In genomic region chr2:164803201-164803920, GRCm38 (mm10) we compare ENCODE assay signal across 8 mouse cellular contexts. TPM values are rescaled to one million over a fixed set of nuclear protein-coding genes. Genes with fewer than 3 reads are reported as not detected.
DNase-seq lines count a peak whose midpoint lies in the region; ATAC-seq and TF ChIP-seq lines count a peak whose summit lies in the region.

No protein-coding gene starts in this region.

- 86% methylated on average over 16 of the region's 16 CpGs for WGBS in embryonic facial prominence, embryonic 15.5 days
- 91% methylated on average over 16 of the region's 16 CpGs for WGBS in limb, embryonic 11.5 days
- WGBS in olfactory bulb, adult 2 months = 83% methylated on average over 16 of the region's 16 CpGs

- ATAC-seq in embryonic facial prominence, embryonic 15.5 days (ENCODE audit: insufficient number of reproducible peaks, low FRiP score, low TSS enrichment, low read depth) = no peak
- ATAC-seq in limb, embryonic 11.5 days (ENCODE audit: insufficient number of reproducible peaks, low FRiP score, low TSS enrichment, low read depth) = no peak

- peak overlapping the region; percentile 21; the same call in 1 of the 2 replicates for H3K9ac ChIP-seq in embryonic facial prominence, embryonic 15.5 days
- no peak overlapping the region for H3K9ac ChIP-seq in limb, embryonic 11.5 days (ENCODE audit: low read length)

- H3K36me3 ChIP-seq in embryonic facial prominence, embryonic 15.5 days = peaks cover 39% of the 10 kb centered on the region
- H3K36me3 ChIP-seq in limb, embryonic 11.5 days (ENCODE audit: control insufficient read depth, insufficient read depth, low read length) = peaks cover 7% of the 10 kb centered on the region; the same call in 1 of the 2 replicates

- no peak overlapping the region for H3K27ac ChIP-seq in left cerebral cortex, adult 2 months
- no peak overlapping the region for H3K27ac ChIP-seq in embryonic facial prominence, embryonic 15.5 days (replicated peaks)
- H3K27ac ChIP-seq in limb, embryonic 11.5 days (replicated peaks; ENCODE audit: low read depth, low read length) = no peak overlapping the region
- H3K27ac ChIP-seq in olfactory bulb, adult 2 months (ENCODE audit: insufficient read depth, low read depth, low read length) = no peak overlapping the region

- intact Hi-C loops in left cerebral cortex, adult 2 months (cut with DNase I) = no loop called here
- intact Hi-C loops in left cerebral cortex, postnatal 36 days (cut with DNase I) = no loop called here

- peaks cover 30% of the 10 kb centered on the region for H3K4me1 ChIP-seq in embryonic facial prominence, embryonic 15.5 days
- H3K4me1 ChIP-seq in limb, embryonic 11.5 days (ENCODE audit: control insufficient read depth, insufficient read depth, low read length) = peaks cover 4% of the 10 kb centered on the region
- H3K4me1 ChIP-seq in olfactory bulb, adult 2 months (ENCODE audit: control insufficient read depth, insufficient read depth, low read length) = peaks cover 16% of the 10 kb centered on the region

- TF ChIP-seq POLR2A in olfactory bulb, adult 2 months (IDR thresholded peaks at IDR 0.05; ENCODE audit: insufficient read depth, low read depth, low read length) = no peak

- H3K9me3 ChIP-seq in embryonic facial prominence, embryonic 15.5 days (replicated peaks) = no peaks in the 10 kb centered on the region
- H3K9me3 ChIP-seq in limb, embryonic 11.5 days (ENCODE audit: control insufficient read depth, low read length) = no peaks in the 10 kb centered on the region

- H3K4me2 ChIP-seq in embryonic facial prominence, embryonic 15.5 days (replicated peaks) = peak overlapping the region; percentile 63
- peak overlapping the region; percentile 71; the same call in 1 of the 2 replicates for H3K4me2 ChIP-seq in limb, embryonic 11.5 days (ENCODE audit: low read depth, severe bottlenecking)

- DNase-seq in left cerebral cortex, adult 2 months (ENCODE audit: extremely low spot score in 1 of 2, low spot score in 2 of 2) = no peak
- DNase-seq in left cerebral cortex, postnatal 36 days (ENCODE audit: low spot score in 2 of 2) = no peak
- no peak for DNase-seq in limb, embryonic 11.5 days (ENCODE audit: low spot score)
- no peak for DNase-seq in spleen, postnatal 4 days (ENCODE audit: low spot score in 2 of 2)
- DNase-seq in ovary, postnatal 10 days (ENCODE audit: low spot score) = no peak
- no peak for DNase-seq in right cerebral cortex, postnatal 4 days

- H3K4me3 ChIP-seq in left cerebral cortex, adult 2 months = peak overlapping the region; percentile 77
- peak overlapping the region; percentile 92 for H3K4me3 ChIP-seq in embryonic facial prominence, embryonic 15.5 days (replicated peaks)
- peak overlapping the region; percentile 86 for H3K4me3 ChIP-seq in limb, embryonic 11.5 days (ENCODE audit: low read depth, low read length)
- H3K4me3 ChIP-seq in olfactory bulb, adult 2 months (ENCODE audit: insufficient read depth, low read depth, low read length) = 0 out of 2 replicates have a peak overlapping the region, but pooled peaks have one; percentile 6

- no peak for TF ChIP-seq CTCF in left cerebral cortex, adult 2 months (IDR thresholded peaks at IDR 0.05)
- TF ChIP-seq CTCF in olfactory bulb, adult 2 months (IDR thresholded peaks at IDR 0.05; ENCODE audit: insufficient read depth, low read depth, low read length) = no peak

- no peaks in the 10 kb centered on the region for H3K27me3 ChIP-seq in embryonic facial prominence, embryonic 15.5 days
- no peaks in the 10 kb centered on the region for H3K27me3 ChIP-seq in limb, embryonic 11.5 days (ENCODE audit: control insufficient read depth, insufficient read depth, low read length)

RNA-seq across cellular contexts. Expression of gene Acot8, which starts 1.3 kb away (rescaled TPM):
- 10 to 100 TPM; 26.6 to 28.3 TPM for total RNA-seq in left cerebral cortex, adult 2 months (2021)
- total RNA-seq in left cerebral cortex, postnatal 36 days (2021) = 10 to 100 TPM; 25.5 to 27.6 TPM
- polyA plus RNA-seq in embryonic facial prominence, embryonic 15.5 days (2015; fragmentation: Nextera tagmentation; extraction: Ambion mirVana) = 20.7 and 20.9 TPM in 2 replicates
- polyA plus RNA-seq in limb, embryonic 11.5 days (2014; fragmentation: Nextera tagmentation; extraction: Ambion mirVana) = 12.0 and 12.3 TPM in 2 replicates
- not detected in 2 replicates for polyA plus RNA-seq in olfactory bulb, adult 2 months (2012; ENCODE audit: insufficient read depth, insufficient read length, low replicate concordance, missing spikeins)

RNA-seq across cellular contexts. Expression of gene Zswim3, which starts 1.5 kb away (rescaled TPM):
- 1 to 10 TPM; 8.6 to 9.0 TPM for total RNA-seq in left cerebral cortex, adult 2 months (2021)
- total RNA-seq in left cerebral cortex, postnatal 36 days (2021) = 1 to 10 TPM; 8.2 to 8.3 TPM
- 7.3 and 7.6 TPM in 2 replicates for polyA plus RNA-seq in embryonic facial prominence, embryonic 15.5 days (2015; fragmentation: Nextera tagmentation; extraction: Ambion mirVana)
- 11.0 and 11.8 TPM in 2 replicates for polyA plus RNA-seq in limb, embryonic 11.5 days (2014; fragmentation: Nextera tagmentation; extraction: Ambion mirVana)
- not detected in 2 replicates for polyA plus RNA-seq in olfactory bulb, adult 2 months (2012; ENCODE audit: insufficient read depth, insufficient read length, low replicate concordance, missing spikeins)

RNA-seq across cellular contexts. Expression of gene Snx21, which starts 17.7 kb away (rescaled TPM):
- 10 to 100 TPM; 54.4 to 57.2 TPM for total RNA-seq in left cerebral cortex, adult 2 months (2021)
- 10 to 100 TPM; 54.9 to 59.5 TPM for total RNA-seq in left cerebral cortex, postnatal 36 days (2021)
- polyA plus RNA-seq in embryonic facial prominence, embryonic 15.5 days (2015; fragmentation: Nextera tagmentation; extraction: Ambion mirVana) = 37.1 and 37.3 TPM in 2 replicates
- polyA plus RNA-seq in limb, embryonic 11.5 days (2014; fragmentation: Nextera tagmentation; extraction: Ambion mirVana) = 9.9 and 14.6 TPM in 2 replicates
- polyA plus RNA-seq in olfactory bulb, adult 2 months (2012; ENCODE audit: insufficient read depth, insufficient read length, low replicate concordance, missing spikeins) = not detected in 2 replicates

RNA-seq across cellular contexts. Expression of gene Zswim1, which starts 19.1 kb away (rescaled TPM):
- total RNA-seq in left cerebral cortex, adult 2 months (2021) = 10 to 100 TPM; 21.7 to 22.7 TPM
- total RNA-seq in left cerebral cortex, postnatal 36 days (2021) = 10 to 100 TPM; 22.0 to 22.8 TPM
- polyA plus RNA-seq in embryonic facial prominence, embryonic 15.5 days (2015; fragmentation: Nextera tagmentation; extraction: Ambion mirVana) = 18.2 and 20.1 TPM in 2 replicates
- polyA plus RNA-seq in limb, embryonic 11.5 days (2014; fragmentation: Nextera tagmentation; extraction: Ambion mirVana) = 22.3 and 22.4 TPM in 2 replicates
- not detected in 2 replicates for polyA plus RNA-seq in olfactory bulb, adult 2 months (2012; ENCODE audit: insufficient read depth, insufficient read length, low replicate concordance, missing spikeins)

RNA-seq across cellular contexts. Expression of gene Tnnc2, which starts 23.6 kb away (rescaled TPM):
- 1 to 10 TPM in 1 of 2 experiments, not detected in 1; 1.1 TPM for total RNA-seq in left cerebral cortex, adult 2 months (2021)
- total RNA-seq in left cerebral cortex, postnatal 36 days (2021) = under 1 TPM in 1 of 2 experiments, not detected in 1; 0.96 TPM
- polyA plus RNA-seq in embryonic facial prominence, embryonic 15.5 days (2015; fragmentation: Nextera tagmentation; extraction: Ambion mirVana) = 383 and 528 TPM in 2 replicates
- 13.8 and 14.6 TPM in 2 replicates for polyA plus RNA-seq in limb, embryonic 11.5 days (2014; fragmentation: Nextera tagmentation; extraction: Ambion mirVana)
- not detected in 2 replicates for polyA plus RNA-seq in olfactory bulb, adult 2 months (2012; ENCODE audit: insufficient read depth, insufficient read length, low replicate concordance, missing spikeins)

Comparison
In these comparisons a context has a peak if more than half of its experiments do, and no peak if none do; other contexts are left out.
1. H3K4me3 ChIP-seq: peak in every context shown above with its lines; median percentile 92 in embryonic facial prominence, embryonic 15.5 days; 86 in limb, embryonic 11.5 days; 77 in left cerebral cortex, adult 2 months; 6 in olfactory bulb, adult 2 months.
2. RNA of gene Acot8, which starts 1.3 kb away (polyA plus RNA-seq): 20.7 to 20.9 TPM in embryonic facial prominence, embryonic 15.5 days and 12.0 to 12.3 TPM in limb, embryonic 11.5 days; not detected in olfactory bulb, adult 2 months; every median in the first group is over 10 times any median in the second.
3. RNA of gene Snx21, which starts 17.7 kb away (polyA plus RNA-seq): 37.1 to 37.3 TPM in embryonic facial prominence, embryonic 15.5 days and 9.9 to 14.6 TPM in limb, embryonic 11.5 days; not detected in olfactory bulb, adult 2 months; every median in the first group is over 10 times any median in the second.